Mouse (Mus musculus) lung, postnatal 36 days (tissue): ENCODE data around the gene Gdf1.

Experiments used
- DNase-seq: peaks from one replicate; pipeline ENCODE4 v3.0.0; 2022; ENCODE audit warnings: mixed read lengths

The Gdf1 gene

GRCm38 (mm10) chr8:70330741-70331364 is 1.2 kb downstream of the Gdf1 start:
- no peak for DNase-seq

- no peak for DNase-seq
These were observed 1.9 kb downstream of the Gdf1 start for GRCm38 (mm10) chr8:70331526-70331925.

GRCm38 (mm10) chr8:70332070-70332877 is 2.7 kb downstream of the Gdf1 start:
- peak; percentile 56 for DNase-seq

GRCm38 (mm10) chr8:70332878-70333202 is 3.2 kb downstream of the Gdf1 start:
- no peak for DNase-seq

- no peak for DNase-seq
These were observed 9.3 kb downstream of the Gdf1 start for GRCm38 (mm10) chr8:70338931-70339330.

GRCm38 (mm10) chr8:70340659-70341058 is 11.0 kb downstream of the Gdf1 start:
- DNase-seq: no peak

GRCm38 (mm10) chr8:70342007-70342406 is 12.4 kb downstream of the Gdf1 start:
- DNase-seq: no peak

- no peak for DNase-seq
These were observed 13.5 kb downstream of the Gdf1 start for GRCm38 (mm10) chr8:70343076-70343475.

- peak; percentile 43 for DNase-seq
These were observed 14.1 kb downstream of the Gdf1 start for GRCm38 (mm10) chr8:70343696-70344095.

GRCm38 (mm10) chr8:70344279-70344678 is 14.7 kb downstream of the Gdf1 start:
- no peak for DNase-seq

GRCm38 (mm10) chr8:70347443-70347842 is 17.8 kb downstream of the Gdf1 start:
- no peak for DNase-seq

- no peak for DNase-seq
These were observed 18.3 kb downstream of the Gdf1 start for GRCm38 (mm10) chr8:70347860-70348420.

GRCm38 (mm10) chr8:70351035-70351999 is 21.7 kb downstream of the Gdf1 start:
- DNase-seq: peak; percentile 30

GRCm38 (mm10) chr8:70352000-70352384 is 22.4 kb downstream of the Gdf1 start:
- DNase-seq: no peak

- DNase-seq: no peak
These were observed 23.1 kb downstream of the Gdf1 start for GRCm38 (mm10) chr8:70352657-70353151.

GRCm38 (mm10) chr8:70353194-70353817 is 23.7 kb downstream of the Gdf1 start, which contains the start of gene Upf1:
Gene Upf1, minus strand, starts transcription at chr8:70353278.
- DNase-seq: peak; percentile 98

GRCm38 (mm10) chr8:70354004-70354403 is 24.4 kb downstream of the Gdf1 start:
- no peak for DNase-seq

GRCm38 (mm10) chr8:70356111-70356510 is 26.5 kb downstream of the Gdf1 start:
- DNase-seq: no peak

- peak; percentile 21 for DNase-seq
These were observed 29.8 kb downstream of the Gdf1 start for GRCm38 (mm10) chr8:70359411-70359810.

GRCm38 (mm10) chr8:70360769-70361168 is 31.2 kb downstream of the Gdf1 start:
- peak; percentile 39 for DNase-seq

GRCm38 (mm10) chr8:70361484-70362032 is 31.9 kb downstream of the Gdf1 start:
- DNase-seq: no peak

- DNase-seq: peak; percentile 39
These were observed 34.4 kb downstream of the Gdf1 start for GRCm38 (mm10) chr8:70364066-70364465.
